Mouse (Mus musculus) kidney, adult 9 months (tissue): ENCODE results near the gene Nxpe3.
"Not testable (repeated sequence)": the region's sequence is repeated elsewhere in the genome, so short reads cannot be mapped to it uniquely, and the experiment has no call there.

Experiments used
- DNase-seq: peaks from one replicate; pipeline ENCODE4 v3.0.0; 2022

Nxpe3 gene

DNA sequence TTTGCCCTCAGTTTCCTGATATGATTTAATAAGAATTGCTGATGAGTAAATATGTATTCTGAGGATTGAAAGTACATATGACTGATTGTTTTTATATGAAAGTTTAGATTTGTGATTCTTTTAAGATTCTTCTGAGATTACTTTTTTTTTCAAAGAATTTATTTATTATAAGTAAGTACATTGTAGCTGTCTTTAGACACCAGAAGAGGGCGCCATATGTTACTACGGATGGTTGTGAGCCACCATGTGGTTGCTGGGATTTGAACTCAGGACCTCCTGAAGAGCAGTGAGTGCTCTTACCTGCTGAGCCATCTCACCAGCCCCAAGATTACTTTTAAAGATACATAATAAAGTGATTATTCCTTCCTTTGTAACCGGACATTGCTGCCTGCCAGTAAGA lies 5.6 kb downstream of the Nxpe3 start:
- no peak for DNase-seq

DNA sequence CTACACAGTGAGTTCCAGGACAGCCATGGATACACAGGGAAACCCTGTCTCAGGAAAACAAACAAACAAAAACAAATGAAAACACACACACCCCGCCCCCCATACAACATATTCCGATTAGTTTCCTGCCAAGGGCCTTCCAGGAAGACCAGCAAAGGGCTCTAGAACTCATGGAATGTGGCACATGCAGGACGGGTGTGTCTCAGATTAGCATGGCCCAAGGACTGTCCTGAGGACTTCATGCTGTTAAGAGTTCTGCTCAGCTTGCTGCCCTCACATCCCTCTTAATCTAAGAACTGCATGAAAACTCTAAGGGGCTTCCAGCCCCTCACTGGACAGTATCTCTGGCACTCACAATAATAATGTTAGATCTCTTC lies 6.5 kb downstream of the Nxpe3 start:
- no peak for DNase-seq

DNA sequence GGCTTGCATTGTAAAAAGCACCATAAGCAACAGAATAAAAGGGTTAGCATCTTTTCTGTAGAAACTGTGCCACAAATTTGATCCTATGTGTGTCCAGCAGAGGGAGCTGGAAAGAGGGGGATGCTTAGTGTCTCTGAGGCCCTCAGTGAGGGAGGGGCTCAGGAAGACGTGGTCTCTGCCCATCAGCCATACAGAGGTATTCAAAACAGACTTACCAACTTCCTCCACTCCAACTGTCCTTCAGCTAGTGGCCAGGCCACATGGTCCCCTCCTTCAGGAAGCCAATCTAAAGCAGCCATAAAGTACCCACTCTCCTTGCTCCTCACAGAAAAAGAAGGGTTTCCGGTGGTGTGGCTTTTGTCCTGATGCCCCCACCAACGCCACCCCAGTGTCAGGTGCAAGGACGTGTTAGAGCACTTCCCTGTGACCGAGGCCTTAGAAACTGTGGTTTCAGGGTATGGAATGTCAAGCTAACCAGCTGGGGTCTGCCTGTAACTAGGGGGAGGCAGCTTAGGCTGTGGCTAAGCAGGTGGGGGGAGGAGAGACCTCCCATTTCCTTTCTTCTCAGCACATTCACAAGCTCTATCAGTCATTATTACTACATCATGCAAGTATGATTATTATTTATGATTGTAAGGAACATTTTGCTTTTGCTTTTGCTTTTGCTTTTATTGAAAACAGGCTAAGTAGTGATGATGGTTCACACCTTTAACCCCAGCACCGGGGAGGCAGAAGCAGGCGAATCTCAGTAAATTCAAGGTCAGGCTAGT lies 7.1 kb downstream of the Nxpe3 start:
- DNase-seq: no peak

DNA sequence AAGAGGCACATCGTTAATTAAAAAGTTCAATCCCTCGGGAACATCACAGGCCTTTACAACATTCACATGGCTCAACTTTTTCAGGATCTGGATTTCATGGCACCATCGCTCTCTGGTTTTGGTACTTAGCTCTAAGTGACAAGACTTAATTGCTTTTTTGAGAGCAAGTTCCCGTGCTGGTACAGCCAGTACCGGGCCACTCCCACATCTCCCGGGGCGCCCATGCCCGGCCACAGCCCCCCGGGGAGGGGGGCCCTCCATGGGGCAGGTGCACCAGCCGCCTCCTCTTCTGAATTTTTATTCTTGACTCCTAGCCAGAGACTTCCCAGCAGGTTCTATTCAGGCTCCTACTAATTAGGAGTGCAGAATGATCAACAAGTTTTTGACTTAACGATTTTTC lies 10.8 kb downstream of the Nxpe3 start:
- DNase-seq: no peak

DNA sequence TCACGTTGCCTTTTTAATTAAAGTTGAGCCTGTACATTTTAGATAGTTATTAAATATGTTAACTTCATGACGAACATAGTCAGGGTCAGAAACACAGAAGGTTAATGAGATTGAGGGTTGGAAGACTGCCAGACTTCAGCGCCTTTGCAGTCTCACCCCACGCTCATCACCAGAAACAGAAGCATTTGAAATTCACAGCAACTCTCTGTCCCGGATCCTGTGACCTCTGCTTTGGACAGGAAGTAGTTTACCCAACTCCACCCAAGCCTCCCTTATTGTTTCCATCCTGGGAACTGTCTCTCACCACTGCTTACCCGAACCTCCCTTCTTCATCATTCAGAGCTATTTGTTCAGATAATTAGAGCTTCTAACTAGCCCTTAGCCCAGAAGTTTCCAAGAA lies 19.1 kb downstream of the Nxpe3 start:
- DNase-seq: no peak

DNA sequence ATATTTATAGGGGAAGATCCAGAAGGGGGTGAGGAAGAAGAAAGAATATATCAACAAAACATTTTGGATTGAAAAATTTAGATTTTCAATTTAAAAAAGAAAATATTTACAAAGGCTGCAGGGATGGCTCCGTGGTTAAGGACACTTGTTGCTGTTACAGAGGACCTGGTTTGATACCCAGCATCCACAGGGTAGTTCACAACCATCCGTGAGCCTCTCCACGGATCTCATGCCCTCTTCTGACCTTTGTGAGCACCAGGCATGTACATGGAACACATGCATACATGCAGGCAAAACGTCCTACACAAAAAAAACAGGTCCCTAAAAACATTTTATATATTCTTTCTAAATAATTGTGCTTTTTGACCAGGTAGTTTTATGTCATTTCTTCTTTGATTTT lies 31.3 kb downstream of the Nxpe3 start:
- no peak for DNase-seq

DNA sequence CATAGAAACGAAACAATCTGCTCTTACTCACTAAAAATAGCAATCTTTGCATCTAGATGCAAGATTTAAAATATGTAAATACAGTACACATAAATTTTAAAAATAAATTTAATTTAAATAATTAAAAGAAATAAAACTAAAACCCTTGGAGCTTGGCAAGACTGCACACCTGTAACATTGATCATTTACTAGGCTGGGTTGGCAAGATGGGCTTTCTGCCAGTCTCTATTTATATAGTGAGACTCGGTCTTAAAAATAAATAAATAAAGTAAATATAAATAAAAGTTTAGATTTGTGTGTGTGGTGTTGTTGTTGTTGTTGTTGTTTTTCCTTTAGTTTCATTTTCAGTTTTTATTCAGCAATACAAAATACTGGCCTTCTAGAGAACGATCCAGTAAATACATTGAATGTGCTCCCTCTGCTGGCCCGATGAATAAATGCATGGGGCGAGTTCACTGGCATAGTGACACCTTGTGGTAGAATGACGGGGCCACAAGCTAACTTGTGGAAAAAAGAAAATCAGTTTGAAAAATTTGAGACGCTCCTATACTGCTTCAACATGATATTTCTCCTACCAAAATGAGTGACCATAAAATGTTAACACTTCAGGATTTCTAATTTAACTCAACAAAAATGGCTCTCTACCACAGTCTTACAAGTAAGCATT lies 31.8 kb downstream of the Nxpe3 start:
- DNase-seq: peak; percentile 84

DNA sequence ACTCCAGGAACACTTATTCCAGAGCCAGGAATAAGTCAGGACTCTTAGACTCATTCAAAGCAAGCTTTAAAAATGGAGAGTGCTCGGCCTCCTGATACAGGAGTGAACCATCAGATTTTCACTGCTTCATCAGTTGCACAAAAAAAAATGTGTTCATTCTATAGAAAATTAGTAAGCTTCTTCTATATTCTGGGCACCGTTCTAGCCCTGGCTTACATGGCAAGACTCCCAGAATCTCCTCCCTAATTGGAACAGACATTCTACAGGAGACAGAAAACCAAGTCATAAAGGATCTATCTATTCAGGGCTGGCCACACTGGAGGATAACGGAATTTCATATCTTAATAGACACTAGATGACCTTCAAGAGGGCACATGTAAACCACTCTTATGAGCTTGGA lies 34.0 kb downstream of the Nxpe3 start:
- no peak for DNase-seq

DNA sequence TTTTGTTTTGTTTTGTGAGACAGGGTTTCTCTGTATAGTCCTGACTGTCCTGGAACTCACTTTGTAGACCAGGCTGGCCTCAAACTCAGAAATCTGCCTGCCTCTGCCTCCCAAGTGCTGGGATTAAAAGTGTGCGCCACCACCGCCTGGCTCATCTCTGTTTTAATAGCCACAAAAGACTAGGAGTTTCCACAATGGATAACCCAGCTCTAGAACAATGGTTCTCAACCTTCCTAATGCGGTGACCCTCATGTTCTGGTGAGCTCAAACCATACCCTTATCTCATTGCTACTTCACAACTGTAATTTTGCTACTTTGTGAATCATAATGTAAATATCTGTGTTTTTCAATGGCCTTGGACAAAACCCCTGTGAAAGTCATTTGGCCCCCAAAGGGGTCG lies 35.7 kb downstream of the Nxpe3 start:
- not testable (repeated sequence) for DNase-seq

DNA sequence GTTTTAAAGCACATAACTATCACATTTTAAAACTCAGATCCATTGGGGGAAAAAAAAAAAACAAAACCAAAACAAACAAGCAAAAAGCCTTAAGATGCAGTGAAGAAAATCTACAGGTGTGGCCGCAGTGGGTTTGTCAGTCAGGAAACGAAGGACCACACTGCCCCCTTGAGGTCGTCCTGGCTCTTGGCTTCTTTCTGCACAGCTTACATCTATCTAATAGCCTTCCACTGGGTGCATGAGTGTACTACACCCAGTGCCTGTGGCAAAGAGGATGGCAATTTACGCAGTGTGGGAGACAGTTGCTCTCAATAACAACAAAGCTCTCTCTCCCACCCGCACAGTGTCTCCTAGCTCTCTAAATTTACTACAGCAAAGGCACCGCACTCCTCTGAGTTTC lies 36.6 kb downstream of the Nxpe3 start:
- peak; percentile 81 for DNase-seq

DNA sequence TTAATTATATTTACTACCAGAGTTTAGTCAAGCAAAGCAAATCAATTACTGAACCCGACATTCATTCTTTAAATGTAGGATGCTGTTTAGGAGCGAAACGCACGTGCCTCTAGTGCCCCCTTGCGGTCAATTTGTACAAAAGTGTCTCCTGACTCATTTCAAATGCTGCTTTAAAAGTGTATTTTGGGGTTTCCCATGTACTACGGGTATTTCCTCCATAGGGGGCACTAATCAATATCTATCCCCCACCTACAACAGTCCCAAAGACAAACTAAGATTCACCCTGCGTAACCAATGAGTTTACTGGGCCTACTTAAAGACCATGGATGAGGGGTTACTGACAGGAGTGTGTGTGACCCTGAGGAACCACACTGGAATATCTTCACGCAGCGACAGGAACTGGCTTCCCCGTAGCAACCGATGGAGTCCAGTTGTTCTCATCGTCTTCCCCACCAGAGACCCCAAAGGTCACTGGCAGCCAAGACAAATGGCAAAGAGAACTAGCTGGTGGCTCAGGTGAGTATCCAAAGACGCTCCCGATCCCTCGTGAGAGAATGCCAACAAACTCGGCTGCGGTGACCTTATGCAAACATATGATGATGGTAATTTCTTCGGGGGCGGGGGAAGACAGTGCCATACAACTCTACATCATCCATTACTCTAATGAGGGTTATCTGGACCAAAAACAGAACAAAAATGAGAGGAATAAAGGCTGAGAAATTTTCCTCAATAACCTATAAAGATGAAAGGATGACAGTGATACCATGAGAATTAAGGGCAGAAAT lies 42.0 kb downstream of the Nxpe3 start:
- DNase-seq: peak; percentile 81

DNA sequence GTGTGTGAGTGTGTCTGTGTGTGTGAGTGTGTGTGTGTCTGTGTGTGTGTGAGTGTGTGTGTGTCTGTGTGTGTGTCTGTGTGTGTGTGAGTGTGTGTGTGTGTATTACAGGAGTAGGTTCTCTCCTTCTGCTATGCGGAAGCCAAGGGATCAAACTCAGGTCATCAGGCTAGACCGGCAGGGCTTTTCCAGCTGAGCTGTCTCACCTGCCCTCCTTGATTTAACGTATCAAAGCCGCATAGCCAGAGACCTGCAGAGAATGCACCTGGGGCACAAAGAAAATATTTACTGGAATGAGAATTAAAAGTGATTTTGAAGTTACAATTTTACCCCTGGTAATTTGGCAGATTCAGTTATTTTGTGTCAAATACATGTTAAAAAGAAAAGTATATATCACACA lies 42.6 kb downstream of the Nxpe3 start:
- DNase-seq: no peak

DNA sequence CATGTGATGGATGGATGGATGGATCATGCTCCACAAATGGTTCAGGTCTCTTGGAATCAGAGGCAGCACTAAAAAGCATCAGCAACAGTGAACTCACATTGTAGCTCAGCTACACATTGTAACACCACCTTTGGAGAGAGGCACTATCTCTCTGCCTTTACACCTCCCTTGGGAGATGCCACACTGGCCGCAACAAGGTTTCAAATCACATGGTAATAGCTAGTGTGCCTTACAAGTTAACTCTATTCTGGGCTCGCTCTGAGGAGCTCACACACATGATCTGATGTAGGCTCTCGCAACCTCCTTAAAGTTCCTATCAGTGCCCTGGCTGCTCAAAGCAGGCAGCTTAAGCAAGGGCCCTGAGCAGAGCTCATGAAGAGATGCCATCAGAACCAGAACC lies 44.6 kb downstream of the Nxpe3 start:
- DNase-seq: no peak

DNA sequence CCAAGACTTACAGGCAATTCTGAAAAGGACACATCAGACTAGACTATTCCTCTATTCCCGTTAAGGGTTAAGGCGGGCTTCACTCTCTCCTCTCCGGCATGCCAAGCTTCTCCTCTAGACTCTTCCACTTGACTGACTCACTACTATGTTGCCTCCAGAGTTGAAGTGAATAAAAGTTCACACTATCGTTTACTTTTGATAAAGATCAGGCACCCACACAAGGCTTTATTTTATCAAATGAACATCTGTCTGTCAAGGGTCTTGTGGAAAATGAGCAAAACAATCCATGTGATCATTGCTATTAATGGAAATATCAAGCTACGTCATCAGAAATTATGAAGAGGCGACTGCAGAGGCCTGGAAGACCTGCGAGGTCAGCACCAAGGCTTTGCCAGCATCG lies 47.4 kb downstream of the Nxpe3 start:
- no peak for DNase-seq

DNA sequence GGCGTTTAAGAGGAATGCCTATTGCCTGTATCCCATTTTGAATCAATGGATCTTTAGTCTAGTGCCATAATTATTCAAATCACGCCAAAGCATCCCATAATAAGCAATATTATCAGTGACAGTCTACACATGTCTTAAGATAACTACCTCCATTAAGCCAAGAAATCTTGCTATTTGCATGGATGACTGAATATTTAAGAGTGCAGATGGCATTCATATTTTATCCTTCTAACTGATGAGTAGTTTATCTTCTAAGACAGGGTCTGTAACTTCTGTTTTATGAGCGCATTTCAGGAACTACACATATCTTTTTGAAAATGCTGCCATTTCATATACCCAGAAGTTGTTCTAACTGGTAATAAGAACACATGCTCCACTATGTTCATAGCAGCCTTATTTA lies 50.2 kb downstream of the Nxpe3 start:
- DNase-seq: no peak

DNA sequence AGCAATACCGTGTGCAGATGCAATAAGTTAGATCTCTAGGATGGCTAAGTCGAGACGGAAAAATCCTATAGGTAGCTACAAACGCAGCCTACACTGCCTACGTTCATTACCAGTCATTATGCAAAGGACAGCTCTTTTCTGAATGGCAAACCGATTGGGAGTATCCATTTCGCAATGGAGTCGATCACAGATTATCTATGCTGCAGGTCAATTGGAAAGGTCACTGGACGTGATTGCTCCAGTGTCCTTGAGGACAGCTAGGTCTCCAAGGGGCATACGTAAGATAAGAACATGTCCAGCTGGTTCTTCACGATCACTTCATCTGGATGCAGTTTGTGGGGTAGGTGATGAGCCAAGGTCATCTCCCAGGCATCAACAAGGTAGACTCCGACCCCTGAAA lies 51.2 kb downstream of the Nxpe3 start:
- DNase-seq: no peak

DNA sequence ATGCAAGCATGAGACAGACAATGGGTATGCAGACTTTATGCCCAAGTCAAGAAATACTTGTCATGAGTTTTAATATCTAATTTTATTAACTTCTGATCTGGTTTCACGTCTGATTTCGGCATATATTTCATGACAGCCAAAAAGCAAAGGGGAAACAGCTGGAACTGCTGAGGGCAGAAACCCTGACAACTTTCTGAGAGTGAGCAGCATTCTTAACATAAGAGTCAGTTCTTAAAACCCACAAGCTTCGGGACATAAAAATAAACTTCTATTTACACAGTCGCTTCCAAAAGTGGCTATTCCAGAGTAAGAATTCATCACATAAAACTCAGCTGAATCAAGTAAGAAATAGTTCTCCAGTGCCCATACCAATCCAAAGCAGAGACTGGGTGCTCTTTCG lies 52.0 kb downstream of the Nxpe3 start:
- no peak for DNase-seq

DNA sequence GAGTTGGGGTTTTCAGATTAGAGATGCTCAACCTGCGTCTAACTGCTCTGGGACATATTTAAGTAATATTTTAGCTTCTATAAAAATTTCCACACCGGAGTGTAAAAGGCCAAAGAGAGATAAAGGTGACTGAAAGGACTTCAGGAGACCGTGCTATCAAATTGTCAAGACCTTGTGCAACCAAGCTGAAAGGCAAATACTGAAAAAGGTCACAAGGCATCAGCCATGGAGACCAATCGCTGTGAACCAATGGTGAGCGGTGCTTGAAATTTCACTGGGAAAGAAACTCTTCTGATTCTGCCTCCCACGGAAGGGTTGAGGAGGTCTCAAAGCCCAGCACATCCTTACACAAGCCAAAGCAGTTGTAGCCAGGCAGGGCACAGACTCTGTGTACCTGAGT lies 53.6 kb downstream of the Nxpe3 start:
- no peak for DNase-seq

DNA sequence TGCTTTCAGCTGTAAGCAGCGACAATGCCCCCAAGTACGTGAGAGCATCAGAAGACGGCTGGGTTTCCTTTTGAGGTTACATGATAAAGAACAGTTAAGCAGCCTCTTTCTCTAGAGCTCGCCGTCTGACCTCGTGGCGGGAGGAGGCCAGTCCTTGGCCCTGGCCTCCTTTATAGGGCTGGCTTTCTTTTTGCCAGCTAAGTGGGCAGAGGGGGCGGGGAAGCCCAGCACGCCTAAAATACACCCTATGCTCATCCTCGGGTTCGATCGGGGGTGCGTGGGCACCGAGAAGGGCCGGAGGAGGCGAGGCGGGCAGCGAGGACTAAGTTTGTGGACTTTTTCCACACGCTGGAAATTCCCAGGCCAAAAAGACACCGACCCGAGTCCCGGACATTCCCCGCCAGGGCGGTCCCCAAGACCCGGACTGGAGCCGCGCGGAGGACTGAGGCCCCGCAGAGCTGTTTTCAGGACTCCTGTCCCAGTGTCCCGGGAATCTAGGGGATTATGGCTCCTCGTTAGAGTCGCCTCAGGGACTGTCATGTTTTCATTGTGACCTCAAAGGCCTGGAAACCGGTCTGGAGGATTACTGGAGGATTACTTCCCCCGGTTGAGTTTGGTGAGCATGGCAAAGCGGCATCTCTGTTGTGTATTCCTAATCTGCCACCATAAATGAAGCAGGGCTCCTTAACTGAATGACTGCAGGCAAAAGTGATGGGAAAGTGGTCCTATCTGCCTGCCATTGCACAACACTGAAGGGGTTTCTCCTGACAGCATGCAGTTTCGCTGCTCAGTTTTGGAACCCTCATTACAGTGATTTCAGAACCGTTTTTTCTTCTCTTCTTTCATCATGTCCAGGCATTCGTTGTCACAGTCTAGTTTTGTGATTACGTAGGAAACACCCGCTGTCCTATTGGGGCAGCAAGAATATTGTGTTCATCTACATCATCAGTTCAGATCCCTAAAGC lies 56.3 kb downstream of the Nxpe3 start, which contains the start of gene Nfkbiz:
Gene Nfkbiz (minus strand): TSS at position 390 of the 965 bp plus-strand sequence.
- DNase-seq: peak; percentile 89

DNA sequence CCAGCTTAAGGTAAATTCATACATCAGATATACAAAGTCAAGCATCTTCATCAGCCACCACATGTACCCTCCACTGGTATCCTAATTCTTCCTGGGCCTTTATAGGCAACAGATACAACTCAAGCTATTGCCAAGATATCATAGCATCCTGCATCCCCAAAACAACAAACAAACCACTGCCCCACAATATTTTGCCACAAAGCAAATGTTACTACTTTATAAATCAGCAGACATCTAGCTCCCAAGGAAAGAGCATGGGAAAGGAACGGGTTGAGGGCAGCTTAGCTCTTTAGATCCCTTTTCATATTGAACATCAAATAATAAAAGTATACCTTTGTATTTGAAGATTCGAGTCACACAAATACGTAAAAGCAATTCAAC lies 57.0 kb downstream of the Nxpe3 start:
- DNase-seq: no peak

DNA sequence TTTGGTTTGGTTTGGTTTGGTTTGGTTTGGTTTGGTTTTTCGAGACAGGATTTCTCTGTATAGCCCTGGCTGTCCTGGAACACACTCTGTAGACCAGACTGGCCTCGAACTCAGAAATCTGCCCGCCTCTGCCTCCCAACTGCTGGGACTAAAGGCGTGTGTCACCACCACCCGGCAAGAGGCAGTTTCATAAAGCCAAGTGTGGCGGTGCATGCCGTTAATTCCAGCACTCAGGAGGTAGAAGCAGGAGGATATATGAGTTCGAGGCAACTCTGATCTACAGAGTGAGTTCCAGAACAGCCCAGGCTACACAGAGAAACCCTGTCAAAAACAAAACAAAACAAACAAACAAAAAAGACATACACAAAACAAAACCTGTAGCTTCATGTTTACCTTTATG lies 57.4 kb downstream of the Nxpe3 start:
- DNase-seq: not testable (repeated sequence)

DNA sequence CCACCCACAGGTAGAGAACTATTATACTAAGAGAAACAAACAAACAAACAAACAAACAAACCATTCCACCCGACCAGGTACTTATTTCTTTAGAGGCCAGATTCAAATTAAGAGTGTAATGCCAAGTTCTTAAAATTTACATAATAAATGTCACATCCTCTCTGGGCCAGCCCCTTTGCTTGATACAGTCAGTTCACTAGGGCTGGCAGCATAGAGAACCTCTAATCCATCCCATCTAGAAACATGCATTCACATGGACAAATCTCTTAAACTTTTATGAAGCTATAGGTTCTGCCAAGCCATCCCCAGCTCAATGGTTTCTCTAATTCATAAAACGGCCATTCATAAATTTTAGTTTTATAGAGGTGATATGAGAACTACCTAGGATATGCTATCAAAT lies 57.9 kb downstream of the Nxpe3 start:
- no peak for DNase-seq

DNA sequence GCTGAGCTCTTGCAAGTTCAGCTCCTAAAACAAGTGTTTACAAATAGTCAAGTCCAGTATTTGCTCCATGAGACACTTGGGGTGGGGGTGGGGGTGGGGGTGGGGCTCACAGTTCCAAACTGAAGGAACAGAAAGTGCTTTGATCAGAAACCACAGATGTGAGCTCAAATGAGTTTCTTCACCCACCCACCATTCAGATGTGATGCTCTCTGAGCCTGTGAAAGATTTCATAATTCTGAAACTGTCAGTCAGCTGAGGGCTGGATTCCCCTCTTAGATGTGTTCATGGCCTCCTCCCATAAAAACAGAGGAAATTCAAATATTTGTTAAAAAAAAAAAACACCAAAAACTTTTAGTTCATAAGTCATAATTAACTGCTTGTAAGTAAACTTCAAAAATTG lies 59.3 kb downstream of the Nxpe3 start:
- DNase-seq: no peak
